Mouse (Mus musculus): ENCODE measurements around the gene Olfm2. TPM values are rescaled to one million over a fixed set of nuclear protein-coding genes. Genes with fewer than 3 reads are reported as not detected.

The Olfm2 gene
- polyA plus RNA-seq, 1 experiment from 2014 or later, result 7.5 TPM

DNA sequence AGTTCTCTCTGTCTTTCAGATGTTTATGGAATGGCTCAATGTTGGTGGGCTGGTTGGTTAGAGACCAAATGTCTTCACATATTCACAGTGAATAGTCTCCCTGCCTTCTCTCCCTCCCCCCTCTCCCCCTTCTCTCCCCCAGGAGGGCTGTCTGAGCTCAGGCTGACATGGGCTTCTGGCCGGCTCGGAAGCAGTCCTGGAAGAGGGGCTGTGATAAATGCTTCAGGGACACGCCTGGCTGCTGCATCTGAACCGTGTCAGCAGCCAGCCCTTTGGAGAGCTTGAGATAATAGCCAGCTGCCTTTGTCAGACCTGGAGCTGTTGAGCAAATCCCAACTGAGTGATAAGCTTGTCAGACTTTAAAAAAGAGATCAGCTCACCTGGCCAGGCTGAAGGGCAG is 56.2 kb downstream of the Olfm2 start:
- H3K9me3 ChIP-seq, result no peaks in the 10 kb centered on the region
- no peak for ATAC-seq (ENCODE audit: insufficient read depth, low FRiP score, low read depth)
- 0 out of 2 replicates have a peak, but pooled peaks cover 3% of the 10 kb centered on the region for H3K27me3 ChIP-seq (replicated peaks)
- no peak overlapping the region for H3K9ac ChIP-seq
- no peak overlapping the region for H3K4me2 ChIP-seq
- H3K27ac ChIP-seq, result no peak overlapping the region
- H3K4me1 ChIP-seq, result 0 out of 2 replicates have a peak, but pooled peaks cover 3% of the 10 kb centered on the region
- no peaks in the 10 kb centered on the region for H3K36me3 ChIP-seq
- 1% methylated on average over 4 of the region's 4 CpGs for WGBS
- no peak overlapping the region for H3K4me3 ChIP-seq (replicated peaks)

DNA sequence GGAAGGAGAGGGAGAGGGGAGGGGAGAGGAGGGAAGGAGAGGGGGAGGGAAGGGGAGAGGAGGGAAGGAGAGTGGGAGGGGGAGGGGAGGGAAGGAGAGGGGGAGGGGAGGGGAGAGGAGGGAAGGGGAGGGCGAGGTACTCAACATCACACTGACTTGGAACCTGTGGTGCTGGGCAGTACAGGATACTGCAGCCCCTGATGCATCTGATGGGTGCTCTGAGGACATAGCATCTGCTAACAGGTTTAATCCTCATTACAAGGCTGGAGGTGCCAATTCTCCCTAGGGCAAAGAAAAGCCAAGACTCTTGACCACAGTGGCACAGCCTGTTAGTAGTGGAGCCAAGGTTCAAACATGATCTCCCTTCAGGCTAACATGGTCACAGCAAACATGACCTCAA is 56.7 kb downstream of the Olfm2 start:
- Histone ChIP-seq H3K27ac (no peak overlapping the region), H3K4me3 (replicated peaks) (no peak overlapping the region), H3K9me3 (no peaks in the 10 kb centered on the region), H3K36me3 (no peaks in the 10 kb centered on the region), H3K4me2 (no peak overlapping the region), H3K4me1 (no peaks in the 10 kb centered on the region), H3K27me3 (replicated peaks) (0 out of 2 replicates have a peak, but pooled peaks cover 2% of the 10 kb centered on the region), H3K9ac (no peak overlapping the region)
- no peak for ATAC-seq (ENCODE audit: insufficient read depth, low FRiP score, low read depth)
- WGBS, result 33% methylated on average over 1 of the region's 1 CpGs

GRCm38 (mm10) chr9:20685081-20685861 is 60.9 kb downstream of the Olfm2 start:
- Histone ChIP-seq H3K9ac (no peak overlapping the region), H3K4me2 (no peak overlapping the region), H3K9me3 (no peaks in the 10 kb centered on the region), H3K27ac (no peak overlapping the region), H3K27me3 (replicated peaks) (no peaks in the 10 kb centered on the region), H3K36me3 (no peaks in the 10 kb centered on the region), H3K4me1 (no peaks in the 10 kb centered on the region), H3K4me3 (replicated peaks) (no peak overlapping the region)
- 44% methylated on average over 16 of the region's 17 CpGs for WGBS
- ATAC-seq (ENCODE audit: insufficient read depth, low FRiP score, low read depth), result no peak

- ATAC-seq (ENCODE audit: insufficient read depth, low FRiP score, low read depth), result no peak
- Histone ChIP-seq H3K4me1 (no peaks in the 10 kb centered on the region), H3K9me3 (no peaks in the 10 kb centered on the region), H3K4me2 (no peak overlapping the region), H3K9ac (no peak overlapping the region), H3K36me3 (no peaks in the 10 kb centered on the region), H3K27ac (no peak overlapping the region), H3K27me3 (replicated peaks) (no peaks in the 10 kb centered on the region), H3K4me3 (replicated peaks) (no peak overlapping the region)
- WGBS, result 70% methylated on average over 2 of the region's 2 CpGs
Measured at GRCm38 (mm10) chr9:20682389-20682722, 63.8 kb downstream of the Olfm2 start.

GRCm38 (mm10) chr9:20681546-20682388 is 64.4 kb downstream of the Olfm2 start:
- no peaks in the 10 kb centered on the region for H3K27me3 ChIP-seq (replicated peaks)
- H3K36me3 ChIP-seq, result no peaks in the 10 kb centered on the region
- no peak overlapping the region for H3K9ac ChIP-seq
- no peak overlapping the region for H3K27ac ChIP-seq
- H3K4me2 ChIP-seq, result no peak overlapping the region
- no peak overlapping the region for H3K4me3 ChIP-seq (replicated peaks)
- no peaks in the 10 kb centered on the region for H3K4me1 ChIP-seq
- no peak for ATAC-seq (ENCODE audit: insufficient read depth, low FRiP score, low read depth)
- H3K9me3 ChIP-seq, result no peaks in the 10 kb centered on the region
- WGBS, result 49% methylated on average over 7 of the region's 7 CpGs

DNA sequence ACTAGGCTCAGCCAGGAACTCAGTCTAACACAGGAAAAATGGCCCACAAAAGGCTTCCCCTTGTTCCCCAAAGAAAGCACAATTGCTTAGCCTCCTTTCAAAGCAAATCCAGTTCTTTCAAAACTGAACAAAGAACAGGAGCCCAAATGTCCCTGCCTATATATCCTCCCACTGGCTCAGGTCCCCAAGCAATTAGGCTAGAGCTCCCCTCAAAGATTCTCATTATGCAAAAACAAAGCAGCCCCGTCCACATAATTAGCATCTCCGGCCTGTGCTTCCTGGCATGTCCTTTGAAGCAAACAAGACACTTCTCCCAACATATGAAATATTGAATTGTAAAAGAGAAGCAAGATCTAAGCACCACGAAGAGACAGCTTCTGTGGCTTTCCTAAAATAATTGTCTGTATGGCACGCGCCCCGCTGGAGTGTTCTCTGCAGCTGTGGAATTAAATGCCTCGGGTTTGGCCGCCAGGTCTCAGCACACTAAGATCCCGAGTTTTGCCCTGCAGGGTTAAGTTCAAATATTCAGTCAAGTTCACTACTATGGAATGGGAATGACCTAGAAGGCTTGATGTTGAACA is 65.7 kb downstream of the Olfm2 start:
- WGBS, result 76% methylated on average over 9 of the region's 9 CpGs
- H3K4me2 ChIP-seq, result no peak overlapping the region
- no peak overlapping the region for H3K4me3 ChIP-seq (replicated peaks)
- no peaks in the 10 kb centered on the region for H3K27me3 ChIP-seq (replicated peaks)
- no peak overlapping the region for H3K27ac ChIP-seq
- H3K4me1 ChIP-seq, result no peaks in the 10 kb centered on the region
- no peaks in the 10 kb centered on the region for H3K9me3 ChIP-seq
- ATAC-seq (ENCODE audit: insufficient read depth, low FRiP score, low read depth), result no peak
- no peak overlapping the region for H3K9ac ChIP-seq
- no peaks in the 10 kb centered on the region for H3K36me3 ChIP-seq

GRCm38 (mm10) chr9:20677892-20678291 is 68.3 kb downstream of the Olfm2 start:
- H3K9me3 ChIP-seq, result no peaks in the 10 kb centered on the region
- no peak for ATAC-seq (ENCODE audit: insufficient read depth, low FRiP score, low read depth)
- no peak overlapping the region for H3K27ac ChIP-seq
- no peaks in the 10 kb centered on the region for H3K27me3 ChIP-seq (replicated peaks)
- no peaks in the 10 kb centered on the region for H3K4me1 ChIP-seq
- WGBS, result 86% methylated on average over 12 of the region's 12 CpGs
- no peak overlapping the region for H3K4me2 ChIP-seq
- no peaks in the 10 kb centered on the region for H3K36me3 ChIP-seq
- H3K9ac ChIP-seq, result no peak overlapping the region
- H3K4me3 ChIP-seq (replicated peaks), result no peak overlapping the region

- no peaks in the 10 kb centered on the region for H3K9me3 ChIP-seq
- no peak overlapping the region for H3K4me3 ChIP-seq (replicated peaks)
- 79% methylated on average over 16 of the region's 16 CpGs for WGBS
- ATAC-seq (ENCODE audit: insufficient read depth, low FRiP score, low read depth), result no peak
- H3K4me1 ChIP-seq, result no peaks in the 10 kb centered on the region
- H3K4me2 ChIP-seq, result no peak overlapping the region
- H3K9ac ChIP-seq, result no peak overlapping the region
- no peak overlapping the region for H3K27ac ChIP-seq
- no peaks in the 10 kb centered on the region for H3K27me3 ChIP-seq (replicated peaks)
- no peaks in the 10 kb centered on the region for H3K36me3 ChIP-seq
Measured at GRCm38 (mm10) chr9:20672047-20672446, 74.1 kb downstream of the Olfm2 start.

DNA sequence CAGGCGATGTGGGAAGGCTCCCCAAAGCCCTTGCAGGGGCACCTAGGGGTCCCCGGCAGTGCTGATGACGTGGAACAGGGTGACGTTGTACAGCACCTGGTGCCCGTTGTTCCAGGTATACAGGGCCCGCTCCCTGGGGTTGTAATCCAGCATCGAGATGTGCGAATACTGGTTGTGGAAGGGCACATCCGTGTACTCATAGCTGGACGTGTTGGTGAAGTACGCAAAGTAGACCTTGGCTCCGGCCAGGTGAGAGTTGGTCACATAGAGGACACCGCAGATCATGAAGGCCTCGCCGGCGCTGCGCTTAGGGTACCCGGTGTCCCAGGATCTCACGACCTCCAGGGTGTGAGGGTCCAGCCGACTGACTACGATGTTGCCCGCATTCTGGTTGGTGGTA is 78.1 kb downstream of the Olfm2 start:
- Histone ChIP-seq H3K9me3 (no peaks in the 10 kb centered on the region), H3K36me3 (peaks cover 14% of the 10 kb centered on the region), H3K4me1 (no peaks in the 10 kb centered on the region), H3K9ac (no peak overlapping the region), H3K27me3 (replicated peaks) (no peaks in the 10 kb centered on the region), H3K27ac (no peak overlapping the region), H3K4me2 (no peak overlapping the region), H3K4me3 (replicated peaks) (no peak overlapping the region)
- 92% methylated on average over 22 of the region's 22 CpGs for WGBS
- no peak for ATAC-seq (ENCODE audit: insufficient read depth, low FRiP score, low read depth)

DNA sequence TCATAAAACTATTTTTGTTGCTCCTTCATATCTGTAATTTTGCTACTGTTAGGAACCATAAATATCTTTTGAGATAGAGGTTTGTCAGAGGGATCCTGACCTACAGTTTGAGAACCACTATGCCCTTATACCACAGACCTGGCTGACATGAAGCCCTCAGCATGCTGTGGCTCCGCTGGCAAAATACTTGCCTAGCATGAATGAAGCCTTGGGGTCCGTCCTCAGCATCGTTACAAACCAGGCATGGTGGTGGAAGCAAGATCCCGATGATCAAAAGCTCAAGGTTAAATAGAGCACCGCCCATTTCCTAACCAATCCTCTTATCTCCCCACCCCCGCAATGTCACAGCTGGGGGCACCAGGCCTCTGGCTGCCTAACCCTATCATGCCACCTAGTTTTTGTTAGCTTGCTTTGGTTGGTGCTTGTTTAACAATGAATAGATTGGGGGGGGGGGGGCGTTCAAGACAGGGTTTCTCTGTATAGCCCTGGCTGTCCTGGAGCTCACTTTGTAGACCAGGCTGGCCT is 79.6 kb downstream of the Olfm2 start:
- Histone ChIP-seq H3K9me3 (no peaks in the 10 kb centered on the region), H3K27ac (no peak overlapping the region), H3K27me3 (replicated peaks) (no peaks in the 10 kb centered on the region), H3K4me3 (replicated peaks) (no peak overlapping the region), H3K4me2 (no peak overlapping the region), H3K36me3 (peaks cover 25% of the 10 kb centered on the region), H3K4me1 (no peaks in the 10 kb centered on the region), H3K9ac (no peak overlapping the region)
- ATAC-seq (ENCODE audit: insufficient read depth, low FRiP score, low read depth), result no peak
- 10% methylated on average over 7 of the region's 7 CpGs for WGBS

- Histone ChIP-seq H3K4me3 (replicated peaks) (no peak overlapping the region), H3K27ac (no peak overlapping the region), H3K36me3 (peaks cover 25% of the 10 kb centered on the region), H3K4me2 (no peak overlapping the region), H3K27me3 (replicated peaks) (no peaks in the 10 kb centered on the region), H3K9ac (no peak overlapping the region), H3K9me3 (no peaks in the 10 kb centered on the region), H3K4me1 (no peaks in the 10 kb centered on the region)
- no peak for ATAC-seq (ENCODE audit: insufficient read depth, low FRiP score, low read depth)
- WGBS, result 25% methylated on average over 8 of the region's 8 CpGs
Measured at GRCm38 (mm10) chr9:20665925-20666324, 80.2 kb downstream of the Olfm2 start.

Data from stomach, embryonic 15.5 days (tissue).